Mouse (Mus musculus) heart, embryonic 13.5 days (tissue): ENCODE measurements around the gene Hsd17b13. TPM values are rescaled to one million over a fixed set of nuclear protein-coding genes. Genes with fewer than 3 reads are reported as not detected.
"Not testable (repeated sequence)": the region's sequence is repeated elsewhere in the genome, so short reads cannot be mapped to it uniquely, and the experiment has no call there.

Experiments used
- ATAC-seq: fragments of 200-750 bp; cut with Nextera tagmentation; 2 replicates; pipeline ENCODE4 v1.8.0; 2017; ENCODE audit warnings: moderate TSS enrichment; ENCODE audit not compliant: insufficient number of reproducible peaks, low FRiP score, low TSS enrichment; ENCODE audit errors: extremely low read depth
- H3K27ac ChIP-seq: fragments of 300-500 bp; sonication (generic); replicated peaks from 2 replicates; pipeline ENCODE4 v1.5.1; 2015; ENCODE audit warnings: moderate library complexity, mild to moderate bottlenecking, inconsistent platforms
- H3K27me3 ChIP-seq: fragments of 300-500 bp; sonication (generic); replicated peaks from 2 replicates; pipeline ENCODE4 v1.6.1; 2015; ENCODE audit warnings: mild to moderate bottlenecking, inconsistent platforms
- H3K36me3 ChIP-seq: fragments of 300-500 bp; sonication (generic); 2 replicates; pipeline ENCODE4 v1.6.1; 2015; ENCODE audit warnings: mild to moderate bottlenecking, inconsistent platforms
- H3K4me1 ChIP-seq: fragments of 300-500 bp; sonication (generic); 2 replicates; pipeline ENCODE4 v1.6.1; 2015; ENCODE audit warnings: inconsistent platforms
- H3K4me2 ChIP-seq: fragments of 300-500 bp; sonication (generic); 2 replicates; pipeline ENCODE4 v1.6.1; 2015; ENCODE audit warnings: inconsistent platforms, mild to moderate bottlenecking, moderate library complexity
- H3K4me3 ChIP-seq: fragments of 300-500 bp; sonication (generic); 2 replicates; pipeline ENCODE4 v1.5.1; 2015; ENCODE audit warnings: moderate library complexity, mild to moderate bottlenecking, inconsistent platforms
- H3K9ac ChIP-seq: fragments of 300-500 bp; sonication (generic); 2 replicates; pipeline ENCODE4 v1.6.1; 2015; ENCODE audit warnings: inconsistent platforms, mild to moderate bottlenecking, moderate library complexity
- H3K9me3 ChIP-seq: fragments of 300-500 bp; sonication (generic); 2 replicates; pipeline ENCODE4 v1.6.1; 2016; ENCODE audit warnings: inconsistent platforms
- WGBS: fragments of 180-500 bp; shearing (Covaris S2); methylation state at CpG from one replicate; pipeline ENCODE4 v1.1.7; 2015; ENCODE audit warnings: mixed read lengths; 5-methylcytosine and 5-hydroxymethylcytosine counted together
- polyA plus RNA-seq: library from polyadenylated mRNA; unstranded; fragments of >200 nt; fragmentation: Nextera tagmentation; extraction: Ambion mirVana; gene quantifications from 2 replicates; pipeline ENCODE4 v1.2.1, GENCODE M21; 2015

Hsd17b13 gene
- polyA plus RNA-seq, 1 experiment from 2014 or later = 0.27 TPM

DNA sequence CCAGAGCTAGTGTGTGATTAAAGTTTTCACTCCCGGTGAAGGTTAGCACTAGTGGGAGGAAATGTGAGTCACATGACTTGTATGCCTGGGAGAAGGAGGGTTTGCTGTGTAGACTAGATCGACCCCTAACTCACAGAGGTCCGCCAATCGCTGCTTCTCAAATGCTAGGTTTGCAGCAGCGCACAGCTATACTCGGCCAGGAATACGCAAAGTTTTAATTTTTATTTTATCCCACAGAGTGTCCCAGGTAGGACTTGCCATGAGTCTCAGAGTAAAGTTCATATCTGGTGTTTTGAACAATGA is 37.9 kb downstream of the Hsd17b13 start:
- no peak for ATAC-seq
- peaks cover 50% of the 10 kb centered on the region for H3K4me1 ChIP-seq
- WGBS = 67% methylated on average over 7 of the region's 7 CpGs
- H3K9ac ChIP-seq = no peak overlapping the region
- H3K36me3 ChIP-seq = no peaks in the 10 kb centered on the region
- no peaks in the 10 kb centered on the region for H3K9me3 ChIP-seq
- H3K4me3 ChIP-seq = no peak overlapping the region
- H3K27ac ChIP-seq = peak overlapping the region; percentile 62
- H3K27me3 ChIP-seq = no peaks in the 10 kb centered on the region
- no peak overlapping the region for H3K4me2 ChIP-seq

GRCm38 (mm10) chr5:103938547-103939349 is 38.5 kb downstream of the Hsd17b13 start:
- Histone ChIP-seq H3K9me3 (no peaks in the 10 kb centered on the region), H3K9ac (no peak overlapping the region), H3K4me1 (peaks cover 46% of the 10 kb centered on the region), H3K36me3 (no peaks in the 10 kb centered on the region), H3K4me2 (peak overlapping the region; percentile 5; the same call in 1 of the 2 replicates), H3K27me3 (no peaks in the 10 kb centered on the region), H3K4me3 (no peak overlapping the region), H3K27ac (peak overlapping the region; percentile 62)
- no peak for ATAC-seq
- WGBS = 55% methylated on average over 11 of the region's 11 CpGs

GRCm38 (mm10) chr5:103936906-103937589 is 40.2 kb downstream of the Hsd17b13 start:
- 32% methylated on average over 14 of the region's 14 CpGs for WGBS
- H3K9me3 ChIP-seq = no peaks in the 10 kb centered on the region
- peak overlapping the region; percentile 78 for H3K27ac ChIP-seq
- ATAC-seq = peak; percentile 63; the same call in 1 of the 2 replicates
- H3K4me2 ChIP-seq = peak overlapping the region; percentile 41; the same call in 1 of the 2 replicates
- H3K4me3 ChIP-seq = no peak overlapping the region
- no peak overlapping the region for H3K9ac ChIP-seq
- H3K4me1 ChIP-seq = peaks cover 39% of the 10 kb centered on the region
- no peaks in the 10 kb centered on the region for H3K27me3 ChIP-seq
- no peaks in the 10 kb centered on the region for H3K36me3 ChIP-seq

DNA sequence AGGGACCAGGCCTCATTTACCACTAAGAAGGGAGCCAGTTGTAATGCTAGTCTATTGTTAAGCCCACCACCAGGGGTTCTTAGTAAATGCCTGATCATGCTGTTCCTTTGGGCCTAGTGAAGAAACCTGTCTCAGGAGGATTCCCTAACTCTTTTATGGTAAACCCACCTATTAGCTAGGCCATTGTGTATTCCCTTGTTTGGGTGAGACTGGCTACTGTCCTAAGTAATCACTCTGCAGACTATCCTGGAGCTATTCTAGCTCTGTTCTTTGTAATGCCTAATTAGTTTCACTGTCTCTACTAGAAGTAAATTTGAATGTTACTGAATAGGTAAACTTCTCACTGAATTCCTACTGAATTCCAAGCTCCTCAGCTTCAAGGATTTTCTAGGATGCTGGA is 45.3 kb downstream of the Hsd17b13 start:
- not testable (repeated sequence) for H3K9ac ChIP-seq, H3K4me3 ChIP-seq, H3K27me3 ChIP-seq, H3K4me2 ChIP-seq, ATAC-seq, H3K36me3 ChIP-seq, H3K27ac ChIP-seq, H3K9me3 ChIP-seq
- peaks cover 15% of the 10 kb centered on the region for H3K4me1 ChIP-seq

- Histone ChIP-seq H3K27me3 (no peaks in the 10 kb centered on the region), H3K4me2 (no peak overlapping the region), H3K27ac (no peak overlapping the region), H3K4me3 (no peak overlapping the region), H3K9me3 (no peaks in the 10 kb centered on the region), H3K9ac (no peak overlapping the region), H3K36me3 (no peaks in the 10 kb centered on the region), H3K4me1 (peaks cover 6% of the 10 kb centered on the region)
- no peak for ATAC-seq
- 75% methylated on average over 5 of the region's 5 CpGs for WGBS
Observed at GRCm38 (mm10) chr5:103930511-103930910, 46.7 kb downstream of the Hsd17b13 start.

DNA sequence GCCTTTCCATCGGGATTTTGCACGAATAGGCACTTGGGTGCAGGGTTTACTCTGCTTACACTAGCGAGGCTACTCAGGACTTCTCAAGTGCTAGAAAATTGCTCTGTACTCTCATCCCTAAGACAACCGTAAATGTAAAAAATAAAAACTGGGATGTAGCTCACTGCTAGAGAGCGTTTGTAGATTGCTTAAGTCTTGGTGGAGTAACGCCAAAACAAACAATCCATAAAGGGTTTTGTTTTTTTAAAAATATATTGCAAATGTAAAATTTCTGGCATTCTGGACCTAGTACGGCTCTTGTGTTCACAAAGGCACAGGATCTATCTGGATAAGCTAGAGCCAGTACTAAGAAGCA is 49.0 kb downstream of the Hsd17b13 start:
- Histone ChIP-seq H3K4me2 (peak overlapping the region; percentile 70; the same call in 1 of the 2 replicates), H3K27ac (no peak overlapping the region; the same call in 1 of the 2 replicates), H3K9me3 (no peaks in the 10 kb centered on the region), H3K36me3 (no peaks in the 10 kb centered on the region), H3K27me3 (no peaks in the 10 kb centered on the region), H3K4me3 (no peak overlapping the region), H3K9ac (peak overlapping the region; percentile 80; the same call in 1 of the 2 replicates), H3K4me1 (peaks cover 6% of the 10 kb centered on the region)
- ATAC-seq = no peak
- 76% methylated on average over 7 of the region's 7 CpGs for WGBS

GRCm38 (mm10) chr5:103927429-103928195 is 49.6 kb downstream of the Hsd17b13 start:
- peak overlapping the region; percentile 70 for H3K4me2 ChIP-seq
- ATAC-seq = no peak
- no peaks in the 10 kb centered on the region for H3K27me3 ChIP-seq
- no peaks in the 10 kb centered on the region for H3K9me3 ChIP-seq
- no peaks in the 10 kb centered on the region for H3K36me3 ChIP-seq
- H3K27ac ChIP-seq = peak overlapping the region; percentile 67; the same call in 1 of the 2 replicates
- H3K4me3 ChIP-seq = peak overlapping the region; percentile 48
- peak overlapping the region; percentile 80 for H3K9ac ChIP-seq
- peaks cover 6% of the 10 kb centered on the region for H3K4me1 ChIP-seq
- 19% methylated on average over 27 of the region's 27 CpGs for WGBS

DNA sequence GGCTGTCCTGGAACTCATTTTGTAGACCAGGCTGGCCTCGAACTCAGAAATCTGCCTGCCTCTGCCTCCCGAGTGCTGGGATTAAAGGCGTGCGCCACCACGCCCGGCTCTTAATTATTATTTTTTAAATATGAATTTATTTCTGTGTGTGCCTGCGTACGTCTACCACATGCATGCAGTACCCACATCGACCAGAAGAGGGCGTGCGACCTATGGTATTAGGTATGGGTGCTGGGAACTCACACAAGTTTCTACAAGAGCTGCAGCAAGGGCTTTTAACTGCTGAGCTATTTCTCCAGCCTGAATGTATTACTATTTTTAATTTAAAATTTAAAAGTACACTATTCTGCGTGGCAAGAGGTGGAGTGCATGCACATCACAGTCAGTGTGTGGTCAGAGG is 50.8 kb downstream of the Hsd17b13 start:
- Histone ChIP-seq H3K36me3 (no peaks in the 10 kb centered on the region), H3K9ac (no peak overlapping the region), H3K9me3 (no peaks in the 10 kb centered on the region), H3K27ac (no peak overlapping the region), H3K27me3 (no peaks in the 10 kb centered on the region), H3K4me1 (peaks cover 6% of the 10 kb centered on the region), H3K4me2 (no peak overlapping the region), H3K4me3 (no peak overlapping the region)
- no peak for ATAC-seq
- 64% methylated on average over 12 of the region's 12 CpGs for WGBS

DNA sequence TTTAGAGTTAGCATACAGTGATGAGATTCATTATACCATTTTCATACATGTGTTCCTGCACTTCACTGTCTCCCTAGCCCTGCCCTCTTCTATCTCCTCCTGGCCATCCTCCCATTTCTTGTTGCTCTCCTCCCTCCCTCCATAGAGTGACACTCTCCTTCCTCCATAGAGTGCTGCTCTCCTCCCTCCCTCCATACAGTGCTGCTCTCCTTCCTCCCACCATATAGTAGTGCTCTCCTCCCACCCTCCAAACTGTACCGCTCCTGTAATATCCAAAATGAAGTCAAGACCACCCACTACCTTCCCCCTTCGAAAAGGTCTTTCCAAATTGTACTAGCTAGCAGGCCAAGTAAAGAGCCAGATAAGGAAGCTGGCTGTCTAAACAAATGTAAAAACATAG is 53.5 kb downstream of the Hsd17b13 start:
- peaks cover 6% of the 10 kb centered on the region for H3K4me1 ChIP-seq
- no peak for ATAC-seq
- H3K9me3 ChIP-seq = no peaks in the 10 kb centered on the region
- no peak overlapping the region for H3K27ac ChIP-seq
- H3K4me2 ChIP-seq = no peak overlapping the region
- no peaks in the 10 kb centered on the region for H3K36me3 ChIP-seq
- H3K9ac ChIP-seq = no peak overlapping the region
- WGBS = 72% methylated on average over 2 of the region's 2 CpGs
- no peak overlapping the region for H3K4me3 ChIP-seq
- no peaks in the 10 kb centered on the region for H3K27me3 ChIP-seq

GRCm38 (mm10) chr5:103923101-103923500 is 54.1 kb downstream of the Hsd17b13 start:
- no peak overlapping the region for H3K4me2 ChIP-seq
- no peak overlapping the region for H3K27ac ChIP-seq
- no peaks in the 10 kb centered on the region for H3K36me3 ChIP-seq
- no peak overlapping the region for H3K4me3 ChIP-seq
- ATAC-seq = no peak
- H3K4me1 ChIP-seq = peaks cover 5% of the 10 kb centered on the region
- WGBS = 71% methylated on average over 6 of the region's 6 CpGs
- H3K9ac ChIP-seq = no peak overlapping the region
- H3K27me3 ChIP-seq = no peaks in the 10 kb centered on the region
- H3K9me3 ChIP-seq = no peaks in the 10 kb centered on the region

DNA sequence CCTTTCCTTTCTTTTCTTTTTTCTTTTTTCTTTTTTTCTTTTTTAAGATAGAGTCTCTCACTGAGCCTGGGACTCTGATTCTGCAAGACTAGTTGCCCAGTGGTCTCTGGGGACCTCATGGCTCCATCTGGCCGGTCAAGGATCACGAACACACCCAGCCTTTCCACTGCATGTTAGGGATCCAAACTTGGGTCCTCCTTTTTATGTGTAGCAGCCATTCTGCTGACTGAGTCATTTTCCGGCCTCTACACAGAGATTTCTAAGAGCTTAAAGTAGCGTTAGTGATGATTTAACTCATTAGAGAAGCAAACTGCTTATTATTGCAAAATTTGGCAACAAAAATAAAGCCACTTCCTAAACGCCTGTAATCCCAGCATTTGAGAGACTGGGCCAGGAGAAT is 54.8 kb downstream of the Hsd17b13 start:
- no peaks in the 10 kb centered on the region for H3K36me3 ChIP-seq
- H3K4me3 ChIP-seq = no peak overlapping the region
- no peaks in the 10 kb centered on the region for H3K9me3 ChIP-seq
- H3K27ac ChIP-seq = no peak overlapping the region
- no peak for ATAC-seq
- WGBS = 70% methylated on average over 5 of the region's 5 CpGs
- H3K9ac ChIP-seq = no peak overlapping the region
- H3K27me3 ChIP-seq = no peaks in the 10 kb centered on the region
- no peaks in the 10 kb centered on the region for H3K4me1 ChIP-seq
- no peak overlapping the region for H3K4me2 ChIP-seq
